ENCODE assay signal across 18 mouse cellular contexts in the genomic region with DNA sequence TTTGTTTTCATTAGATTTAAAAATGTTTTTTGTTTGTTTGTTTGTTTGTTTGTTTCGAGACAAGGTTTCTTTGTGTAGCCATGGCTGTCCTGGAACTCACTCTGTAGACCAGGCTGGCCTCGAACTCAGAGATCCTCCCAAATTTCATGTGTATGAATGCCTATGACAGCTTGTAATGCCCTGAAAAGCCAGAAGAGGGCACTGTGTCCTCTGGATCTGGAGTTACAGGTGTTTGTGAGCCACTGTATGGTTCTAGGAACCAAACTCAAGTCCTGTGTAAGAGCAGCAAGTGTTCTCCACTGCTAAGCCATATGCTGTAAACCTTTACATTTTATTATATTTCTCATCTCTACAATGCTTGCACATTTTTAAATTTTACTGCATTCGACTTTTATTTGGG. TPM values are rescaled to one million over a fixed set of nuclear protein-coding genes. Genes with fewer than 3 reads are reported as not detected.
DNase-seq lines count a peak whose midpoint lies in the region; ATAC-seq and TF ChIP-seq lines count a peak whose summit lies in the region.
"Had no signal": no experiment of that assay in that cellular context is flagged by ENCODE, and none has a peak within 500 bp of the region (broad histone marks: within the 10 kb centered on the region; RNA-seq: fewer than 3 reads in every experiment).

No protein-coding gene starts in this region.

- WGBS in midbrain, postnatal 0 days: 74% methylated on average over 3 of the region's 3 CpGs
- WGBS in midbrain, embryonic 16.5 days: 80% methylated on average over 3 of the region's 3 CpGs

- intact Hi-C loops in gastrocnemius, adult 2 months (cut with DNase I): no loop called here

- H3K36me3 ChIP-seq in midbrain, postnatal 0 days (ENCODE audit: insufficient read depth, low read length): peaks cover 7% of the 10 kb centered on the region
- no peaks in the 10 kb centered on the region for H3K36me3 ChIP-seq in midbrain, embryonic 16.5 days (ENCODE audit: control insufficient read depth, insufficient read depth, low read length)
- H3K36me3 ChIP-seq: midbrain, embryonic 15.5 days had no signal

- H3K4me1 ChIP-seq in midbrain, postnatal 0 days (ENCODE audit: insufficient read depth, low read length): no peaks in the 10 kb centered on the region
- no peaks in the 10 kb centered on the region for H3K4me1 ChIP-seq in midbrain, embryonic 16.5 days (ENCODE audit: control insufficient read depth, insufficient read depth, low read length)
- H3K4me1 ChIP-seq: midbrain, embryonic 15.5 days; neural tube, embryonic 15.5 days had no signal

- H3K4me3 ChIP-seq in gastrocnemius, adult 2 months: no peak overlapping the region
- no peak overlapping the region for H3K4me3 ChIP-seq in midbrain, postnatal 0 days (ENCODE audit: low read depth, low read length)
- no peak overlapping the region for H3K4me3 ChIP-seq in midbrain, embryonic 16.5 days (ENCODE audit: low read depth, low read length)
- H3K4me3 ChIP-seq: midbrain, embryonic 15.5 days; neural tube, embryonic 15.5 days had no signal

- H3K9ac ChIP-seq in midbrain, postnatal 0 days (replicated peaks; ENCODE audit: low read length, poor library complexity, severe bottlenecking): no peak overlapping the region
- H3K9ac ChIP-seq in midbrain, embryonic 16.5 days (ENCODE audit: low read depth, low read length): no peak overlapping the region
- H3K9ac ChIP-seq: midbrain, embryonic 15.5 days; neural tube, embryonic 15.5 days had no signal

- no peaks in the 10 kb centered on the region for H3K9me3 ChIP-seq in midbrain, postnatal 0 days (ENCODE audit: low read length)
- H3K9me3 ChIP-seq in midbrain, embryonic 16.5 days (replicated peaks; ENCODE audit: control insufficient read depth, low read length, poor library complexity, severe bottlenecking): no peaks in the 10 kb centered on the region
- H3K9me3 ChIP-seq: midbrain, embryonic 15.5 days; neural tube, embryonic 15.5 days had no signal

- H3K27ac ChIP-seq in gastrocnemius, adult 2 months: no peak overlapping the region
- H3K27ac ChIP-seq in midbrain, postnatal 0 days (ENCODE audit: low read depth, low read length): no peak overlapping the region
- no peak overlapping the region for H3K27ac ChIP-seq in midbrain, embryonic 16.5 days (ENCODE audit: low read length)
- H3K27ac ChIP-seq: midbrain, embryonic 15.5 days; neural tube, embryonic 15.5 days had no signal

- no peak for ATAC-seq in midbrain, postnatal 0 days (ENCODE audit: low FRiP score)
- no peak for ATAC-seq in midbrain, embryonic 16.5 days
- ATAC-seq: midbrain, embryonic 15.5 days had no signal

- DNase-seq in gastrocnemius, adult 2 months: no peak
- DNase-seq in gastrocnemius, postnatal 10 days: no peak
- no peak for DNase-seq in midbrain, postnatal 0 days (ENCODE audit: low spot score)
- DNase-seq in induced T-regulatory cell, adult 2 months (ENCODE audit: low read depth): peak; percentile 63
- no peak for DNase-seq in frontal cortex, adult 2 months (ENCODE audit: extremely low spot score in 1 of 2, low spot score in 1 of 2)
- no peak for DNase-seq in urinary bladder, adult 18-20 months (ENCODE audit: low spot score in 2 of 2)
- no peak for DNase-seq in cerebellum, adult 8-10 months
- DNase-seq: cerebellum, postnatal 10 days; kidney, adult 11 months; kidney, postnatal 4 days; lung, postnatal 4 days had no signal

- no peaks in the 10 kb centered on the region for H3K27me3 ChIP-seq in midbrain, postnatal 0 days (ENCODE audit: insufficient read depth, low read length)
- H3K27me3 ChIP-seq in midbrain, embryonic 16.5 days (ENCODE audit: control insufficient read depth, insufficient read depth, low read depth, low read length): no peaks in the 10 kb centered on the region
- H3K27me3 ChIP-seq: midbrain, embryonic 15.5 days; neural tube, embryonic 15.5 days had no signal

- no peak overlapping the region for H3K4me2 ChIP-seq in midbrain, postnatal 0 days (ENCODE audit: low read depth, low read length, poor library complexity, severe bottlenecking)
- H3K4me2 ChIP-seq in midbrain, embryonic 16.5 days (ENCODE audit: low read length): no peak overlapping the region
- H3K4me2 ChIP-seq: midbrain, embryonic 15.5 days; neural tube, embryonic 15.5 days had no signal

- TF ChIP-seq CTCF in gastrocnemius, adult 2 months (IDR thresholded peaks at IDR 0.05): peak; percentile 11; the same call in 1 of the 2 replicates
- peak; percentile 38; the same call in 1 of the 2 replicates for TF ChIP-seq CTCF in midbrain, postnatal 0 days (IDR thresholded peaks at IDR 0.05)

RNA-seq across cellular contexts. Expression of gene Stag3, which starts 7.8 kb away (rescaled TPM):
- not detected for total RNA-seq in gastrocnemius, adult 2 months (2021)
- total RNA-seq in gastrocnemius, postnatal 10 days (2021): under 1 TPM; 0.42 to 0.97 TPM
- 22.5 and 33.2 TPM in 2 replicates for total RNA-seq in midbrain, postnatal 0 days (2014; rRNA removed)
- polyA plus RNA-seq in midbrain, postnatal 0 days (2015; fragmentation: Nextera tagmentation; extraction: Ambion mirVana): 8.8 and 9.6 TPM in 2 replicates
- polyA plus RNA-seq in midbrain, embryonic 16.5 days (2015; fragmentation: Nextera tagmentation; extraction: Ambion mirVana): 11.7 and 13.1 TPM in 2 replicates
- 5.2 and 5.3 TPM in 2 replicates for polyA plus RNA-seq in frontal cortex, adult 2 months (2012; rRNA removed)
- total RNA-seq: heart, adult 8-10 months; heart, postnatal 25 days had no signal

RNA-seq across cellular contexts. Expression of gene Gpc2, which starts 8.1 kb away (rescaled TPM):
- under 1 TPM in 1 of 2 experiments, not detected in 1; 0.06 TPM for total RNA-seq in gastrocnemius, adult 2 months (2021)
- under 1 TPM; 0.35 to 0.88 TPM for total RNA-seq in gastrocnemius, postnatal 10 days (2021)
- 134 and 154 TPM in 2 replicates for total RNA-seq in midbrain, postnatal 0 days (2014; rRNA removed)
- 50.5 and 50.7 TPM in 2 replicates for polyA plus RNA-seq in midbrain, postnatal 0 days (2015; fragmentation: Nextera tagmentation; extraction: Ambion mirVana)
- 179 and 220 TPM in 2 replicates for polyA plus RNA-seq in midbrain, embryonic 16.5 days (2015; fragmentation: Nextera tagmentation; extraction: Ambion mirVana)
- polyA plus RNA-seq in frontal cortex, adult 2 months (2012; rRNA removed): 10.9 and 11.3 TPM in 2 replicates

RNA-seq across cellular contexts. Expression of gene Gm43720, which starts 8.1 kb away (rescaled TPM):
- not detected for total RNA-seq in gastrocnemius, adult 2 months (2021)
- under 1 TPM in 1 of 2 experiments, not detected in 1; 0.07 TPM for total RNA-seq in gastrocnemius, postnatal 10 days (2021)
- 0.11 TPM in 1 of 2 replicates, not detected in the other for total RNA-seq in midbrain, postnatal 0 days (2014; rRNA removed)
- 0.05 TPM in 1 of 2 replicates, not detected in the other for polyA plus RNA-seq in midbrain, postnatal 0 days (2015; fragmentation: Nextera tagmentation; extraction: Ambion mirVana)
- 0.09 and 0.27 TPM in 2 replicates for polyA plus RNA-seq in midbrain, embryonic 16.5 days (2015; fragmentation: Nextera tagmentation; extraction: Ambion mirVana)
- 0.14 TPM in 1 of 2 replicates, not detected in the other for polyA plus RNA-seq in frontal cortex, adult 2 months (2012; rRNA removed)
- total RNA-seq: heart, adult 8-10 months; heart, postnatal 25 days; liver, adult 2 months had no signal
- polyA plus RNA-seq: liver, adult 2 months; urinary bladder, adult 2 months had no signal

RNA-seq across cellular contexts. Expression of gene Gal3st4, which starts 15.2 kb away (rescaled TPM):
- total RNA-seq in gastrocnemius, adult 2 months (2021): under 1 TPM; 0.13 to 0.42 TPM
- total RNA-seq in gastrocnemius, postnatal 10 days (2021): under 1 TPM; 0.38 to 0.86 TPM
- 0.71 and 1.4 TPM in 2 replicates for total RNA-seq in midbrain, postnatal 0 days (2014; rRNA removed)
- polyA plus RNA-seq in midbrain, postnatal 0 days (2015; fragmentation: Nextera tagmentation; extraction: Ambion mirVana): 1.7 TPM in 2 replicates
- polyA plus RNA-seq in midbrain, embryonic 16.5 days (2015; fragmentation: Nextera tagmentation; extraction: Ambion mirVana): 1.8 and 2.3 TPM in 2 replicates
- polyA plus RNA-seq in frontal cortex, adult 2 months (2012; rRNA removed): 3.4 and 4.1 TPM in 2 replicates
- total RNA-seq: liver, adult 2 months had no signal
- polyA plus RNA-seq: liver, adult 2 months had no signal

RNA-seq across cellular contexts. Expression of gene BC037034, which starts 24.0 kb away (rescaled TPM):
- total RNA-seq in gastrocnemius, adult 2 months (2021): 1 to 10 TPM; 2.3 to 2.6 TPM
- total RNA-seq in gastrocnemius, postnatal 10 days (2021): 1 to 10 TPM; 5.3 to 8.1 TPM
- 73.1 and 79.2 TPM in 2 replicates for total RNA-seq in midbrain, postnatal 0 days (2014; rRNA removed)
- polyA plus RNA-seq in midbrain, postnatal 0 days (2015; fragmentation: Nextera tagmentation; extraction: Ambion mirVana): 15.4 and 17.3 TPM in 2 replicates
- 14.7 and 15.6 TPM in 2 replicates for polyA plus RNA-seq in midbrain, embryonic 16.5 days (2015; fragmentation: Nextera tagmentation; extraction: Ambion mirVana)
- polyA plus RNA-seq in frontal cortex, adult 2 months (2012; rRNA removed): 88.8 TPM in 2 replicates

Comparison
In these comparisons a context has a peak if more than half of its experiments do, and no peak if none do; other contexts are left out.
1. RNA of gene Stag3, which starts 7.8 kb away (total RNA-seq): 22.5 to 33.2 TPM in midbrain, postnatal 0 days; 0.42 to 0.97 TPM in gastrocnemius, postnatal 10 days and not detected in gastrocnemius, adult 2 months; every median in the first group is over 10 times any median in the second.
2. RNA of gene Gpc2, which starts 8.1 kb away (total RNA-seq): 134 to 154 TPM in midbrain, postnatal 0 days; 0.35 to 0.88 TPM in gastrocnemius, postnatal 10 days and 0.06 TPM in gastrocnemius, adult 2 months; every median in the first group is over 10 times any median in the second.